Mouse (Mus musculus): ENCODE measurements at regions not wholly inside any gene's neighbourhood (a gene's known extent, or its start where the extent isn't known, plus 50 kb on each side); places are given as distances from the start of the nearest gene placed in this dataset.
A peak's percentile ranks its signal among the peaks of the same experiment; 100 is the strongest.

- Histone ChIP-seq H3K4me3 (ENCODE audit: low read depth, low read length) (no peak overlapping the region), H3K27me3 (replicated peaks; ENCODE audit: control insufficient read depth, insufficient read depth, low read length) (no peaks in the 10 kb centered on the region), H3K9ac (ENCODE audit: low read depth, low read length) (no peak overlapping the region), H3K27ac (ENCODE audit: low read depth, low read length) (no peak overlapping the region), H3K36me3 (ENCODE audit: control insufficient read depth, insufficient read depth) (no peaks in the 10 kb centered on the region), H3K4me1 (replicated peaks; ENCODE audit: control insufficient read depth, insufficient read depth, low read length) (no peaks in the 10 kb centered on the region), H3K4me2 (replicated peaks; ENCODE audit: low read depth) (no peak overlapping the region), H3K9me3 (ENCODE audit: control insufficient read depth) (no peaks in the 10 kb centered on the region)
- ATAC-seq: no peak
- no peak for TF ChIP-seq CTCF (IDR thresholded peaks at IDR 0.05; ENCODE audit: low read depth)
- 71% methylated on average over 10 of the region's 10 CpGs for WGBS
Measured at GRCm38 (mm10) chr10:111111020-111111419, 53.5 kb upstream of the Osbpl8 start.

DNA sequence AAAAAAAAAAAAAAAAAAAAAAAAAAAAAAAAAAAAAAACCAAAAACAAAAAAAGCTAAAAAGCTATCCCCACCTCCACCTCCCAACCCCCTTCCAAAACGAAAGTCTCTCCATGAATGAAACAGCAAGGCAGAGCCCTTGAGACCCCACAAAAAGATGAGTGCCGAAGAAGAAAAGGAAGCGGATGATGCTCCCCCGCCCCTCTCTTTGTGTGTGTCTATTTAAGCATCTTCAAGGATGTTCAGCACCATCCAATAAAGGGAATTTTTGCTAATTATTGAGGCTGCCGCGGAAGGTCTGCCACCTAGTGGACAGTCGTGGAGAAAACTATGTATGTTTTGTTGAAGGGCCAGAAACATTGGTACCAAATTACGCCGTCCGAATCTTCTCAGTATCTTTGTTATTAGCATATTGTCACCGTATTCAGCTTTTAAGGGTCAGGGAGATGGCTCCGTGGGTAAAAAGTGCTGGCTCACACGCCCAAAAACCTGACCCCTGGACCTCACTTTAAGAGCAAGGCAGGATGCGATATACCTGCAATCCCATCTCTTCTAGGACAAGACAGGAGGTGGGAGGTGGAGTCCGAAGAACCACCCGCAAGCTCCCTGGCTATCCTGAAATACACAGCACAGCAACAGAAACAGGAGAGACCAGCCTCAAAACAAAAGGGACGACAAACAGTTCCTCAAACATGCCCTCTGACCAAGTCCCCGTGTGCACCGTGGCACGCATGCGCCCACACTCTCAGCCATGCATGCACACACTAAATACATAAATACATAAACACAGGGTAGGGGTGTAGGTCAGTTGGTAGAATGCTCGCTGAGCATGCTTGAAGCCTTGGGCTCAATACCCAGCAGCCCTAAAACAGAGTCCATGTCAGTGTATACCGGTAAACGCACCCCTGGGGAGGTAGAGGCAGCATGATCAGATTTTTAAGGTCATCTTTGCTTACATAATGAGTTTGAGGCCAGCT, 55.6 kb upstream of the Osbpl8 start:
- 46% methylated on average over 24 of the region's 24 CpGs for WGBS
- Histone ChIP-seq H3K4me2 (replicated peaks; ENCODE audit: low read depth) (peak overlapping the region; percentile 40; the same call in 1 of the 2 replicates), H3K4me3 (ENCODE audit: low read depth, low read length) (no peak overlapping the region), H3K27ac (ENCODE audit: low read depth, low read length) (no peak overlapping the region), H3K36me3 (ENCODE audit: control insufficient read depth, insufficient read depth) (no peaks in the 10 kb centered on the region), H3K9ac (ENCODE audit: low read depth, low read length) (no peak overlapping the region), H3K27me3 (replicated peaks; ENCODE audit: control insufficient read depth, insufficient read depth, low read length) (no peaks in the 10 kb centered on the region), H3K9me3 (ENCODE audit: control insufficient read depth) (no peaks in the 10 kb centered on the region), H3K4me1 (replicated peaks; ENCODE audit: control insufficient read depth, insufficient read depth, low read length) (no peaks in the 10 kb centered on the region)
- no peak for ATAC-seq
- peak; percentile 86 for TF ChIP-seq CTCF (IDR thresholded peaks at IDR 0.05; ENCODE audit: low read depth)

DNA sequence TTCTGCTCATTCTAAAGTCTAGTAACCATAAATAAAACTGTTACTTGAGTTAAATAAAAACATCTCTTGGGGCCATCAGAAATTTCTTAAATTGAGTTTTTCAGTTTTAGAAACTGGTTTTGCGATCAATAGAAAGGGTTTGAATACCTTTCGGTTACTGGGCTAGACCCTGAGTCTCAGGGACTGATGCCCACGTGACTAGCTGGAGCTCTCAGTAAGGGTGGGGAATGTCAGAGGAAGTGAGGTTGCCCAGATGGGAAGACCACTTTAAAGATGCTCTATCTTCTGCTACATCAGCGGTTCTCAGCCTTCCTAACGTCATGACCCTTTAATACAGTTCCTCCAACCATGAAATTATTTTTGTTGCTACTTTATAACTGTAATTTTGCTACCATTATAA, 56.7 kb upstream of the Osbpl8 start:
- Histone ChIP-seq H3K4me3 (ENCODE audit: low read depth, low read length) (no peak overlapping the region), H3K27me3 (replicated peaks; ENCODE audit: control insufficient read depth, insufficient read depth, low read length) (no peaks in the 10 kb centered on the region), H3K9me3 (ENCODE audit: control insufficient read depth) (no peaks in the 10 kb centered on the region), H3K4me1 (replicated peaks; ENCODE audit: control insufficient read depth, insufficient read depth, low read length) (no peaks in the 10 kb centered on the region), H3K9ac (ENCODE audit: low read depth, low read length) (no peak overlapping the region), H3K36me3 (ENCODE audit: control insufficient read depth, insufficient read depth) (no peaks in the 10 kb centered on the region), H3K4me2 (replicated peaks; ENCODE audit: low read depth) (no peak overlapping the region), H3K27ac (ENCODE audit: low read depth, low read length) (no peak overlapping the region)
- no peak for ATAC-seq
- 80% methylated on average over 5 of the region's 5 CpGs for WGBS
- no peak for TF ChIP-seq CTCF (IDR thresholded peaks at IDR 0.05; ENCODE audit: low read depth)

GRCm38 (mm10) chr10:111107387-111107786, 57.2 kb upstream of the Osbpl8 start:
- H3K27me3 ChIP-seq (replicated peaks; ENCODE audit: control insufficient read depth, insufficient read depth, low read length): no peaks in the 10 kb centered on the region
- H3K36me3 ChIP-seq (ENCODE audit: control insufficient read depth, insufficient read depth): no peaks in the 10 kb centered on the region
- no peak overlapping the region for H3K4me2 ChIP-seq (replicated peaks; ENCODE audit: low read depth)

GRCm38 (mm10) chr10:111106411-111106810, 58.1 kb upstream of the Osbpl8 start:
- Histone ChIP-seq H3K4me2 (replicated peaks; ENCODE audit: low read depth) (no peak overlapping the region), H3K9me3 (ENCODE audit: control insufficient read depth) (no peaks in the 10 kb centered on the region), H3K9ac (ENCODE audit: low read depth, low read length) (no peak overlapping the region), H3K36me3 (ENCODE audit: control insufficient read depth, insufficient read depth) (no peaks in the 10 kb centered on the region), H3K4me3 (ENCODE audit: low read depth, low read length) (no peak overlapping the region), H3K4me1 (replicated peaks; ENCODE audit: control insufficient read depth, insufficient read depth, low read length) (no peaks in the 10 kb centered on the region), H3K27ac (ENCODE audit: low read depth, low read length) (no peak overlapping the region), H3K27me3 (replicated peaks; ENCODE audit: control insufficient read depth, insufficient read depth, low read length) (no peaks in the 10 kb centered on the region)
- 77% methylated on average over 5 of the region's 5 CpGs for WGBS
- TF ChIP-seq CTCF (IDR thresholded peaks at IDR 0.05; ENCODE audit: low read depth): no peak
- ATAC-seq: no peak

More at GRCm38 (mm10) chr10:111107387-111107786, 57.2 kb upstream of the Osbpl8 start:
- H3K9ac ChIP-seq (ENCODE audit: low read depth, low read length): no peak overlapping the region
- ATAC-seq: no peak
- H3K27ac ChIP-seq (ENCODE audit: low read depth, low read length): no peak overlapping the region
- no peaks in the 10 kb centered on the region for H3K4me1 ChIP-seq (replicated peaks; ENCODE audit: control insufficient read depth, insufficient read depth, low read length)
- H3K9me3 ChIP-seq (ENCODE audit: control insufficient read depth): no peaks in the 10 kb centered on the region
- TF ChIP-seq CTCF (IDR thresholded peaks at IDR 0.05; ENCODE audit: low read depth): peak; percentile 71
- 73% methylated on average over 7 of the region's 7 CpGs for WGBS
- no peak overlapping the region for H3K4me3 ChIP-seq (ENCODE audit: low read depth, low read length)

DNA sequence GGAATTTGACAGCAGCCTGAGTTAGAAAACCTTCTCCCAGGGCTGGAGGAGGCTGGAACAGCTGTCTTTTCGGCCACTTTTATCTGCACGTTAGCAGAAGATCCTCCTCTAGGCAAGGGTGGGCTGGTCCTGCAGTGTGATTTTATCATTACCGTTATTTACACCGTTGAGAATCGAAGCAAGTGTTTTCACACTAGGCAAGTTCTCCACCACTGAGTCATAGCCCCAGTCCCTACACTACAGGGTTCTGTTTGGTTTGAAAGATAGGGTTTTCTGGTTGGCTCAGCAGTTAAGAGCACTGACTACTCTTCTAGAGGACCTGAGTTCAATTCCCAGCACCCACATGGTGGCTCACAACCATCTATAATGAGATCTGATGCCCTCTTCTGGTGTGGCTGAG, 58.9 kb upstream of the Osbpl8 start:
- no peak for TF ChIP-seq CTCF (IDR thresholded peaks at IDR 0.05; ENCODE audit: low read depth)
- no peak overlapping the region for H3K4me2 ChIP-seq (replicated peaks; ENCODE audit: low read depth)
- no peaks in the 10 kb centered on the region for H3K27me3 ChIP-seq (replicated peaks; ENCODE audit: control insufficient read depth, insufficient read depth, low read length)
- no peaks in the 10 kb centered on the region for H3K9me3 ChIP-seq (ENCODE audit: control insufficient read depth)
- WGBS: 92% methylated on average over 5 of the region's 5 CpGs
- no peaks in the 10 kb centered on the region for H3K36me3 ChIP-seq (ENCODE audit: control insufficient read depth, insufficient read depth)
- no peak overlapping the region for H3K9ac ChIP-seq (ENCODE audit: low read depth, low read length)
- H3K4me1 ChIP-seq (replicated peaks; ENCODE audit: control insufficient read depth, insufficient read depth, low read length): no peaks in the 10 kb centered on the region
- no peak for ATAC-seq
- H3K27ac ChIP-seq (ENCODE audit: low read depth, low read length): no peak overlapping the region
- no peak overlapping the region for H3K4me3 ChIP-seq (ENCODE audit: low read depth, low read length)
